Mouse (Mus musculus) embryonic fibroblast, embryonic 13.5 days (primary cell): ENCODE measurements at regions not wholly inside any gene's neighbourhood (a gene's known extent, or its start where the extent isn't known, plus 50 kb on each side); places are given as distances from the start of the nearest gene placed in this dataset.

Experiments
- CTCF ChIP-seq: IDR thresholded peaks from 2 replicates; pipeline ENCODE4 v1.5.1; 2011; ENCODE audit warnings: mild to moderate bottlenecking, control low read depth, low read length, moderate library complexity, borderline replicate concordance; ENCODE audit not compliant: insufficient read depth
- POLR2A ChIP-seq: IDR thresholded peaks from 2 replicates; pipeline ENCODE4 v1.6.1; 2011; ENCODE audit warnings: low read depth, mild to moderate bottlenecking, control low read depth, low read length, moderate library complexity

- TF ChIP-seq CTCF (no peak), POLR2A (no peak)
These were observed 65.1 kb upstream of the Pla2g4a start for GRCm38 (mm10) chr1:150026188-150026587.
